Mouse (Mus musculus) kidney, adult 8-10 months (tissue): ENCODE results near the gene Hist1h4c.
"Not testable (repeated sequence)": the region's sequence is repeated elsewhere in the genome, so short reads cannot be mapped to it uniquely, and the experiment has no call there.

ENCODE experiments used
- DNase-seq, 2 experiments: peaks; one replicate each; pipeline ENCODE4 v3.0.0; 2022

Gene Hist1h4c

DNA sequence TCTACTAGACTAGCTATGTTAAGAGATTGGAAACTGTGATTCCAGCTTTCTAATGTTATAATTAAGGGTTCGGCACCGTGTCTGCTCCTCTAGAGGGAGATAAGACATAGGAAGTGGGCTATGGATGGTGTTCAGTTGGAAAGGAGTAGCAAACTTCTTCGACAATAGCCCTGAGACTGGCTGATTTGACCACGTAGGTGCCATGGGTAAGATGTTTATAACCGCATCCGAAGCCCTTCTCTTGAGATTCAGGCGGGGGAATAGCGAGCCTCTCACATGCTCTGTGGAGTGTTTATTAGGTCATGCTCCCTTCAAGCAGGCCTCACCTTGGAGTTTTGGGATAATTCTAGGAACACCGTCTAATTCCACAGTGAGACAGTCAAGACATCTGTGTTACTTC is 3.3 kb downstream of the Hist1h4c start:
- DNase-seq = no peak

DNA sequence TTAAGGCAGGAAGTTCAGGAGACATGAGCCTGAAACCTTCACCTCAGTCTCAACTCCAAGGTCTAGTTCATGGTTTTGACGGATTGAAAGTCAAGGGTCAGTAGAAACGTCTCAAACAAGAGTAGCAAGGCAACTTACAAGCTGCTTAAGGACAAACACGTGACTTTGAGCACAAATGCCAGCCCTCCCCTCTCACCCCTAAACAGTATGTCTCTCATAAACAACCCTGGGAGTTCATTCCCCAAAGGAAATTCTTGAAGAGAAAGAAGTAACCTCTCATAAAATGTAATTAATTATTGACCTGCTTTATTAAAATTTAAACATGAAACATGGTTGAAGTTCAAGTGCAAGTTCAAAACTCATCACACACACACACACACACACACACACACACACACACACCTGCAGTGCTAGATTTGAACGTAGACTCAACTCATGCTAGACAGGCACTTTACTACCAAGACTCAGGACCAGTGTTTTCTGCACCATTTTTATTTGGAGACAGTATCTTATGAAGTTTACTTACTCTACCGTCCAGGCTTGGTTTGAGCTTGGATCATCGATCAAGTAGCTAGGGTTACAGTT is 4.3 kb downstream of the Hist1h4c start:
- DNase-seq = peak; percentile 77 to 87

DNA sequence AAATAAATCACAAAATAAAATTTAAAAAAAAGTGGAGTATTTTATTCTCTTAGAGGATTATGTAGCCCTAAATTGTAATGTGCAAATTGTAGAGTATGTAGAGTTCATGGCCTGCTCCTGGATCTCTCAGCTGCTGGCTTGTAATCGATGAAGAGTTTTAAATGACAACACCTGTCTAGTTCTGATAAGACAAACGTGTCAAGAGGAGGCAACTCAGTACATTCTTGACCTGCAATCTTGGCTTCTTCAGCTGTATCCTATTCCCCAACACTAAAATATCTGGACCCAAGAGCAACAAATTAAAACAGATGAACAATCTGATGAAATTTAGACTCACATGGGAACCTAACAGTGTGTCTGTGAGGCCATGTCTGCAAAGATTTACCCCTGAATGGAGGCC is 8.8 kb downstream of the Hist1h4c start:
- no peak for DNase-seq

DNA sequence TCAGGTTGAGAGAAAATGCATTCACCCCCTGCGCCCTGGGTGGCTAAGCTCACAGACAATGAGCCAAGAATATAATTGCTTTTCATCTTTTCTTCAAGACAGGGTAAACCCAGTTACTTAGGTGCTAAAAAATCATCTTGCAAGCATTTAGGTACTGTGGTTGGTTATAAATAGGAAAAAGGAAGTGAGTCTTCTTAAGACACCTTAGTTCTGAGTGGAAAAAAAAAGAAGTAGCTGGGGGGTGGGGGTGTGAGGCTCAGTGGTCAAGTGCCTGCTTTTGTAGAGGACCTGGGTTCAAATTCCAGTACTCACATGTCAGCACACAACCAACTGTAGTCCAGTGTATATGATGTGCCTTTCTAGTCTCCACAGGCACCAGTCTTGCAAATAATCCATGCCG is 9.3 kb downstream of the Hist1h4c start:
- DNase-seq = no peak

DNA sequence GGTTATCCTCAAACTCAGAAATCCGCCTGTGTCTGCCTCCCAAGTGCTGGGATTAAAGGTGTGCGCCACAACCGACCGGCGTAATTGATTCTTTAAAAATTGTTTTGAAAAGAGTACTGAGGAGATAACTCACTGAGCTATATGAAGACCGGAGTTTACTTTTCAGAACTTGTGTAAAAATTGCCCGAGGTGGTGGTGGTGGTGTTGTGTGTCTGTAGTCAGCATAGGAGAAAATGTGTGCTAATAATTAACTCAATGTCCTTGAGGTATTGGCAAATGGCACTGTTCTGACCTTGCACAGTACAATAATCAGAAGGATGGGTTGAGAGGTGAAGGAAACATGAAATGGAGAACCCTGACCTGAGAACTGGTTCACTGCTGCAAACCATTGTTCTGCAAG is 10.3 kb downstream of the Hist1h4c start:
- peak in 1 of 2 experiments; percentile 55 for DNase-seq

DNA sequence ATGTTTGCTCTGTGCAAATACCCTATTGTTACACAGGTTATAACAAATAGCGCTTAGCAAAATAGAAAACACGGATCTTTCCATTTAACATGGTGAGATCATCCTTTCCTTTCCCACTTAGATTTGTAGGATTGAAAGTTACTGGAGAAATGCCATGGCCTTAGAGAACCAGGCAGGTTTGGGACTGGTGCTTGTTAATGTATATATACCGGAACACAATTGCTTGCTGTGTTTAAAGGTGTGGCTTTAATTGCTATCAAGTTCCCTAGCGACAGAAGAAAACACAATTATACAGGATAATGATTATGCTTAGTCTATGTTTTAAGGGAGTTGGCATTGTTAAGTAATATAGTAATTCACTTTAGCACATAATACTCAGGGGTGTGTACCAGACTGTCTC is 11.1 kb downstream of the Hist1h4c start:
- DNase-seq = no peak

DNA sequence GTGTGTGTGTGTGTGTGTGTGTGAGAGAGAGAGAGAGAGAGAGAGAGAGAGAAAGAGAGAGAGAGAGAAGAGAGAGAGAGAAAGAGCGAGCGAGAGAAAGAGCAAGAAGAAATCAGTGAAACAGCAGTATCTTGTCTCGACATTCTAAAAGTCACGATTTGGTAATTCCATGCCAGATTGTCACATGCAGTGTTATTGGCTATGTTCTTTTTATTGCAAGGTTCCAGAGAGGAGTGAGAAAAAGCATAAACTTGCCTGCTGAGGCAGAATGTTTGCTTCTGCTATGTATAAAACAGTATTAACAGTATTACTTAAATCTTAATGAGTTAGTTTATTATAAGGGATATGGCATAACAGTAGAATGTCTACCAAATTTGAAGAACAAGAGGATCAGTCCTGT is 12.3 kb downstream of the Hist1h4c start:
- no peak for DNase-seq

DNA sequence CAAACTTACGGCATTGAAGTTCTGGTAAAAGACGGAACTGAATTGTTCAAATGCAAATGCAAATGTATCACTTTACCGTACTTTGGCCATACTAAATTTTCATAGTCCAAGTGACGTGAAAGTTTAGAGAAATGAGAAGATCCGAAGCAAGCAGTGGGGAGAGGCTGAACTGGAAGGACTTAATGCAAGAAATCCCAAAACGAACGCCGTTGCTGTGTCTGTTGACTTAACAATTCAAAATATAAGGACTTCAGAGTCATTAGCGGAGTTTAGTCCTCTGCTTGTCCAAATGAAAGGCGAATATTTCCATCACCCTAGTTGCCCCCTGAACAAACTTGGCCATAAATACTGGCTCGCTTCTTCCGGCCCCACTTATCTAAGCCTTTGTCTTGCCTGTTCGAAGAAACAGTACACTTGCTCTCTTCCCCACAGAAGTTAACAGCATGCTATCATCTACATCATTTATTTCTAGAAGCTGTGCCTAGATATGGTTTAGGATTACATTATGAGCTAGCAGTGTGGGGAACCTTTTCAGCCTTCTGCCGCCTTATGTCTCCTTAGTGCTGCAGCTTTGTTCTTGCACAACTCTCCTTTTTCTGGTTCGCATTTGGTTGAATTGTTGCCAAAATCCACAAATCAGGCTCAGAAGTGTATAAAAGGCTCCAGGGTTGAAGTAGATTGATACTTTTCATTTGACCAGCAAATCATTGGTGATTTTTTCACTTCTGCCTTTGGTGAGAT is 13.0 kb downstream of the Hist1h4c start:
- no peak for DNase-seq

DNA sequence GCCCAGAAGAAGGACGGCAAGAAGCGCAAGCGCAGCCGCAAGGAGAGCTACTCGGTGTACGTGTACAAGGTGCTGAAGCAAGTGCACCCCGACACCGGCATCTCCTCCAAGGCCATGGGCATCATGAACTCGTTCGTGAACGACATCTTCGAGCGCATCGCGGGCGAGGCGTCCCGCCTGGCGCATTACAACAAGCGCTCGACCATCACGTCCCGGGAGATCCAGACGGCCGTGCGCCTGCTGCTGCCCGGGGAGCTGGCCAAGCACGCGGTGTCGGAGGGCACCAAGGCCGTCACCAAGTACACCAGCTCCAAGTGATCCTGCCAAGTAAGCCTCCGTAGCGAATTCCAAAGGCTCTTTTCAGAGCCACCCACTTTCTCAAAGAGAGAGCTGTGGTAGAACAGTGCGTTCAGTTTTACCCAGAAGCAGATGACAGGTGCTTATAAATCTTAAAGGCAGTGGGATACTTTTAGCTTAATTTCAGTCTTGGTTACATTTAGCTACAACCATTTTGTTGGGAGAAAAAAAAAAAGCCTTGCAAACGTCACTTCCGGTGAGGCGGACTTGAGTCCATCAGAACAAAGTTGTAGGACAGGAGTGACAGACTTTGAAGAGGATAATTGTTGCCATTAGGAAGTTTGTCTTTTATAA is 13.8 kb downstream of the Hist1h4c start:
- DNase-seq = peak; percentile 63

DNA sequence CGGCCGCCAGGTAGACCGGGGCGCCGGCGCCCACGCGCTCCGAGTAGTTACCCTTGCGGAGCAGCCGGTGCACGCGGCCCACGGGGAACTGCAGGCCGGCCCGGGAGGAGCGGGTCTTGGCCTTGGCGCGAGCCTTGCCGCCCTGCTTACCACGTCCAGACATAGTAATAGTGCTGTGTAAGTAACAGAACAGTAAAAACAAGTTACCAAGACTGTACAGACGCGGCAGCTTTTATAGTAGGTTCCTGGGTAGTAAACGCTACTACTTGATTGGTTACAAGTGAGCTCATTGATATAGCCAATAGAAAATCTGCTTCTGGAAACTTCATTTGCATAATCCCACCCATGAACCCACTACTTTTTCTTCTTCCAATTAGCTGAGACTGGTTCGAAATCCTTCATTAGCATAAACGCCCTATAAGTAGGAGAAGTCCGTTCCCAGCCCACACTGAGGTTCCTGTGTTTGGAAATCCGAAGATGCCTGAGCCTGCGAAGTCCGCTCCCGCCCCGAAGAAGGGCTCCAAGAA is 14.4 kb downstream of the Hist1h4c start, which contains the start of the genes Hist1h2ac and Hist1h2bc:
Gene Hist1h2ac, minus strand, starts transcription at position 194 of the 527 bp plus-strand sequence.
Gene Hist1h2bc, plus strand, starts transcription at position 445 of the 527 bp plus-strand sequence.
- DNase-seq = peak; percentile 87 to 97

DNA sequence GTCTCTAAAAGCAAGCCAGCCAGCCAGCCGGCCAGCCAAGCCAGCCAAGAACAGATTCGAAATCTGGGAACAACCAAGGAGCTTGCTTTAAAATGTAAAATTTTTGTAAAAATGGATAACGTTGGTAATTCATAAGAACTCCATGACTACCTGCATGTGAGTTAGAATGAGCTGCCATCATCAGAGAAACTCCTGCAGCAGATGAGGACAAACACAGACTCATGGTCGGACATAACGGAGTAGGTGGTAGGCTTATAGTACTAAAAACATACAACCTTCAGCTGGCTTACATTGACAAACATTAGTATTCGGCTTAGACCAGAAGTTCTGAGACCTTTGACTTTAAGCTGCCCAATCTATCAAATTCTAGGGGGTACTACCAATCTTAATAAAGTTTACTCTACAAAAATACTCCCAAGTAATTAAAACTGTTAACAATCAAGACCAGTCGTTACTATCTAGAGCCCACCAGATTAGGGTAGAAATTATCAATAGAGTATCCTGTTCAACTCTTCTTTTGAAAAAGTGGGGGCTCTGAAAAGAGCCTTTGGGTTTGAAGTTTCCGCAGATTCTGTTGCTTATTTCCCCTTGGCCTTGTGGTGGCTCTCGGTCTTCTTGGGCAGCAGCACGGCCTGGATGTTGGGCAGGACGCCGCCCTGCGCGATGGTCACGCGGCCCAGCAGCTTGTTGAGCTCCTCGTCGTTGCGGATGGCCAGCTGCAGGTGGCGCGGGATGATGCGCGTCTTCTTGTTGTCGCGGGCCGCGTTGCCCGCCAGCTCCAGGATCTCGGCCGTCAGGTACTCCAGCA is 15.1 kb downstream of the Hist1h4c start:
- not testable (repeated sequence) for DNase-seq

DNA sequence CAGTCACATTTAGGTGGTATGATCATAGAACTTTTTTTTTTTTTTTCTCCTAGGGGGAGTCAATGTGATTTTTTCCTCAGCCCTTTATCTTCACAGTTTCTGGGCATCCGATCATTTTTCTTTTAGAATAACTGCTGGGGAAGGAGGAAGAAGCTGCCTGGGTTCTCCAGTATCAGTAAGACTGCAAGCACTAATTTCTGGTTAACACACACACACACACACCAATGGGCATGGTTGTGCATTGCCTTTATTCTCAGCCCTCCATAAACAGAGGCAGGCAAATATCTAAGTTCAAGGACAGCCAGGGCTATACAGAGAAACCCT is 15.7 kb downstream of the Hist1h4c start:
- no peak for DNase-seq

DNA sequence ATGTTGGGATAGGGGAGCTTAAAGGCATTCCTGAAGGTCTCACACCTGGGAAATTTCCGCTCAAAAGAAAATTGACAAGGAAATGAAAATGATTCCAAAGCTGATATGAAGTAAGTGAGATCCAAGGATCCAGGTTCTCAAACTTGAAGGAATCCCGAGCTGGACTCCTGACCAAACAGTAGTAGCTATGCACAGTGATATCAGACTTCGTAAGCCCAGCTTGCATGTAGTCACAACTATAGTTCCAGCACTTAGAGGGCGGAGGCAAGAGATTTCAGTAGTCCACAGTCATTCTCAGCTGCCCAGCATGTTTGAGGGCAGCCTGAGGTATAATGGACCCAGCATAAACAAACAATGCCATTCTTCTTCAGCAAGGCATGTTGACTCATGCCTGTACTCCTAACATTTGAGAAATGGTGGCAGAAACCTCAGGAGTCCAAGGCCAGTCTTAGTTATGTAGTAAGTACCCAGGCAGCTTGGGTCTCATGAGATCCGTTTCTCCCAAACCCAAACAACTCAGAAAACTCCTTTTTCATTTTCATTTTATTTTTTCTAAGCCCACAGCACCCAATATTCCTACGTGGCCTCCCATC is 16.2 kb downstream of the Hist1h4c start:
- no peak for DNase-seq

DNA sequence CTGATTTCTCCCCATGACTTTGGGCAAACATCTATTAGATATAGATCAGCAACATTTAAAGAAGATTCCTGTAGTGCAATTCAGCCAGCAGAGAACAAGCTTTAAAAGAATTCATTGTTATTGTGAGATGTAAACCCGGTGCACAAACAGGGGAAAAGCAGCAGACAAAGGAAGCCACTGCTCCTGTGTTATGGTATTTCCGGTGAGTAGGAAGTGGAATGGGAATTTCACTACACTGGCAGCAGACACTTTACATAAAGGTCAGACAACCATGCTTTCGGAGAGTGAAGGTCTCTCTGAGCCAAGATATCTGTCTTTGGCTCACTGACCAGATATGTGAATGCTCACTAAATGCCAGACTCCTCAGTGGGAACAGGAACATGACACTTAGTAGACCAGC is 35.7 kb downstream of the Hist1h4c start:
- DNase-seq = no peak

DNA sequence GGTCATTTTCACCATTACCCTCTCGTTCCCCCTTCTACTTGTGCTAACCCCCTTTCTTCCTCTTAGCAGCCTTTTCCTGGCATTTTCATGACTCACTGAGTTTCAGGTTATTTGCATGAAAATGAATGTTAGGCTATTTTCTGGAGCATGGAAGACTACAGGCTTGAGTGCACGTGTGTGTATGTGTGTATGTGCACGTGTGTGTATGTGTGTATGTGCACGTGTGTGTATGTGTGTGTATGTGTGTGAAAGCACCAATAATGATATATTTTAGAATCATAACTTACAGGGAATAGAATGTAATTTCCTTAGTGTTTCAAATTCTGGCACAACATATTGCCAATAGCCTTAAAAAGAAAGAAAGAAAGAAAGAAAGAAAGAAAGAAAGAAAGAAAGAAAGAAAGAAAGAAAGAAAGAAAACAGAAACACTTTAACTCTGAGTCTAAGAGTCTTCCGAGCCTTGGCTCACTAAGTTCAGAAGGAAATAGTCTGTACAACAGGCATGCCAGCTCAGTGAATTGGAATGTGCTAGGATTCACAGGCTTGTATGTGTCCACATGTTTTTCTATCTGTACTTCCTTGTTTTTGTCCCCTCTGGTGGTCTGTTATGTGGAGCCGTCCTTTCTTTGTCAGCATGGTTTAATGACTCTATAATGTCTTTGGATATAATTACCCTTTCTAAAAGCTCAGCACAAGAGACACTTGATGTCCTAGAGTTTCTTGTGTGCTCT is 38.5 kb downstream of the Hist1h4c start:
- no peak for DNase-seq
